Mouse (Mus musculus): ENCODE measurements around the gene Fut2.

- no peak for TF ChIP-seq CTCF (IDR thresholded peaks at IDR 0.05; ENCODE audit: extremely low read depth, insufficient read depth, low read length)
- TF ChIP-seq POLR2A (IDR thresholded peaks at IDR 0.05; ENCODE audit: extremely low read depth, insufficient read depth, low read length): no peak
Measured at GRCm38 (mm10) chr7:45705443-45705864, 39.3 kb upstream of the Fut2 start.

Measured in cortical plate, adult 2 months (tissue).